Mouse (Mus musculus) erythroblast, embryonic 14.5 days (primary cell): ENCODE measurements around the gene Uba3.

ENCODE experiments used
- GATA1 ChIP-seq: IDR thresholded peaks from 2 replicates; pipeline ENCODE4 v1.6.1; 2012; ENCODE audit warnings: low read length, inconsistent platforms, mixed read lengths
- TAL1 ChIP-seq: IDR thresholded peaks from 3 replicates; pipeline ENCODE4 v1.6.1; 2012; ENCODE audit warnings: low read length, inconsistent platforms, mixed read lengths

GRCm38 (mm10) chr6:97142611-97143010 is 62.8 kb downstream of the Uba3 start:
- TF ChIP-seq TAL1 (no peak), GATA1 (no peak)
